Mouse (Mus musculus): Measurements from ENCODE around the gene Isg15. TPM values are rescaled to one million over a fixed set of nuclear protein-coding genes. Genes with fewer than 3 reads are reported as not detected.

Isg15 gene
- polyA plus RNA-seq, 1 experiment, result 0.80 TPM

DNA sequence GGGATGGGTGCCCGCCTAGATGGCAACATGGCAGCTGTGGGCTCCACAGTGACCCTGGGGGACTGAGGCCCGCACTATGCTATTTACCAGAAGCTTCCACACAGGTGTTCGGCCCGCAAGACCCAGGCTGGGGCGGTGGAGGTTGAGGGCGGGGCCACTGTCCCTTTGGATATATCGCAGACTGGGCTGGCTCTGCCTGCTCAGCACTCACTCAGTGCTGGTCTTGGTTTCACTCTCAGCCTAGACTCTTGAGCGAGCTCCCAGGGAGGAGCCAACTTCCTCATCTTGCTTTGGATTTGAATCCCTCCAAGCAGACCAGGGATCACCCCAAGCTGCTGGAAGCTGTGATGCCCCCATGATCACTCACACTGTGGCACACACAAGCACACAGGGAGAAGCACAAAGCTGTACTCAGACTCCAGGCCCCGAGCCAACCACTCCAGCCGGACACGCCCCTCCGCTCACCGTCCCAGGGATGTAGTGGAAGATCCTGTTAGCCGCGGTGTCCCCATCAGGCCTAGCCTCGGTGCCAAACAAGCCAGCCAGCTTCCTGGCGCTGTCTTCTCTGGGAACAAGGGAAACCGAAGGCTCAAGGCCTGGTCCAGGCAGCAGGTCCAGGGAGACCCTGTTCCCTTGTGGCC, 27.3 kb upstream of the Isg15 start:
- Histone ChIP-seq H3K27me3 (ENCODE audit: control insufficient read depth) (no peaks in the 10 kb centered on the region), H3K9me3 (ENCODE audit: control insufficient read depth, low read length) (no peaks in the 10 kb centered on the region), H3K4me3 (replicated peaks) (no peak overlapping the region), H3K4me1 (ENCODE audit: control insufficient read depth) (peaks cover 22% of the 10 kb centered on the region), H3K36me3 (ENCODE audit: control insufficient read depth) (peaks cover 40% of the 10 kb centered on the region)
- TF ChIP-seq GATA1 (IDR thresholded peaks at IDR 0.05; ENCODE audit: low read length), result no peak
- no peak for TF ChIP-seq TAL1 (IDR thresholded peaks at IDR 0.05; ENCODE audit: low read length)

DNA sequence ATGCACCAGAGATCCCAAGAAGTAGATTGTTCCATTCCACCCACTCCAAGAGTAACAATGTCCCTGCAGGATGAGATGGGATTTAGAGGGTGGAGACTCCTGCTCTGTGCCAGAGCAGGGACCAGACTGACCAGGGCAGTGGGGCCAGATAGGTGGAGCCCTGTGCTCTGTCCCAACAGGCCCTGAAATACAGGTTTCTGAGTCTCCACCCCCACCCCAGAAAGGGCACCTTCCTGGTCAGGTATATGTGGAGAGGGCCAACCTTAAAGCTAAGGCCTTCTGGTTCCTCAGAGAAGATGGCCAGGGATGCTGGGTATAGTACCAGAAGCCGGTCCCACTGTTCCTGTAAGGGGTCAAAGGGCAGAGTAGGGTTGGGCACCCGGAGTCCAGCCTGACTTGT, 23.7 kb upstream of the Isg15 start:
- Histone ChIP-seq H3K36me3 (ENCODE audit: control insufficient read depth) (peaks cover 4% of the 10 kb centered on the region), H3K27me3 (ENCODE audit: control insufficient read depth) (no peaks in the 10 kb centered on the region), H3K9me3 (ENCODE audit: control insufficient read depth, low read length) (no peaks in the 10 kb centered on the region), H3K4me1 (ENCODE audit: control insufficient read depth) (peaks cover 21% of the 10 kb centered on the region), H3K4me3 (replicated peaks) (no peak overlapping the region)
- TF ChIP-seq GATA1 (IDR thresholded peaks at IDR 0.05; ENCODE audit: low read length) (no peak), TAL1 (IDR thresholded peaks at IDR 0.05; ENCODE audit: low read length) (no peak)

DNA sequence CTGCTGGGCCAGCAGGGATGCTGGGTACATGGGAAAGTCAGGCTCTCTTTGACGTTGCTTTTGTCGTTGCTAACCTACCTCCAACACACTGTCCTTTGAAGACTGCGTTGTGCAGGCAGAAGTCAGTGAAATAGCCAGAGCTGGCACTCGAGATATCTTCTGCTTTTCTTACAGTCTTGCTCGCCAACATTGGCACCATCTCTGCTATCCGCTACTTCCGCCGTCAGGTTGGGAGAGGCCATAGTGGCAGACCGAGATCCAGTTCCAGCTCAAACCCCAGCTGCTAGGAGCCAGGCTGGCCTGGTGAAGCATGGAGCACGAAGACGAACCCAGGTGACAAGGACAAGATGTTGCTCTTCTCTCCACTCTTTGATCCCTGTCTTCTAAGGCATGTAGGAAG, 19.3 kb upstream of the Isg15 start:
- no peak for TF ChIP-seq GATA1 (IDR thresholded peaks at IDR 0.05; ENCODE audit: low read length)
- TF ChIP-seq TAL1 (IDR thresholded peaks at IDR 0.05; ENCODE audit: low read length), result no peak
- Histone ChIP-seq H3K4me3 (replicated peaks) (no peak overlapping the region), H3K9me3 (ENCODE audit: control insufficient read depth, low read length) (no peaks in the 10 kb centered on the region), H3K4me1 (ENCODE audit: control insufficient read depth) (peaks cover 5% of the 10 kb centered on the region), H3K27me3 (ENCODE audit: control insufficient read depth) (peaks cover 4% of the 10 kb centered on the region), H3K36me3 (ENCODE audit: control insufficient read depth) (no peaks in the 10 kb centered on the region)

DNA sequence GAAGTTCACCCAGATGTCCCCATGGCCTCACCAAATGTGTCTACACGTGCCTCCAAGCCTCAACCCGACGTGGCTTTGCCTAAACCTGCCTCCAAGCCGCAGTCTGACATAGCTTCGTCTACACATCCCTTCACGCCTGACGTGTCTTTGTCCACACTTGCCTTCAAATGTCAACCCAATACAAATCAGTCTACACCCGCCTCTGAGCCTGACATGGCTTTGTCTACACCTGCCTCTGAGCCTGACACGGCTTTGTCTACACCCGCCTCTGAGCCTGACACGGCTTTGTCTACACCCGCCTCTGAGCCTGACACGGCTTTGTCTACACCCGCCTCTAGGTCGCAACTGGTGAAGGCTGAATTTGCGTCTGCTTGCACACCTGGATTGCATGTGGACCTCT, 17.2 kb upstream of the Isg15 start:
- Histone ChIP-seq H3K9me3 (ENCODE audit: control insufficient read depth, low read length) (no peaks in the 10 kb centered on the region), H3K4me1 (ENCODE audit: control insufficient read depth) (peaks cover 5% of the 10 kb centered on the region), H3K4me3 (replicated peaks) (no peak overlapping the region), H3K36me3 (ENCODE audit: control insufficient read depth) (no peaks in the 10 kb centered on the region), H3K27me3 (ENCODE audit: control insufficient read depth) (peaks cover 4% of the 10 kb centered on the region)
- TF ChIP-seq GATA1 (IDR thresholded peaks at IDR 0.05; ENCODE audit: low read length) (no peak), TAL1 (IDR thresholded peaks at IDR 0.05; ENCODE audit: low read length) (no peak)

DNA sequence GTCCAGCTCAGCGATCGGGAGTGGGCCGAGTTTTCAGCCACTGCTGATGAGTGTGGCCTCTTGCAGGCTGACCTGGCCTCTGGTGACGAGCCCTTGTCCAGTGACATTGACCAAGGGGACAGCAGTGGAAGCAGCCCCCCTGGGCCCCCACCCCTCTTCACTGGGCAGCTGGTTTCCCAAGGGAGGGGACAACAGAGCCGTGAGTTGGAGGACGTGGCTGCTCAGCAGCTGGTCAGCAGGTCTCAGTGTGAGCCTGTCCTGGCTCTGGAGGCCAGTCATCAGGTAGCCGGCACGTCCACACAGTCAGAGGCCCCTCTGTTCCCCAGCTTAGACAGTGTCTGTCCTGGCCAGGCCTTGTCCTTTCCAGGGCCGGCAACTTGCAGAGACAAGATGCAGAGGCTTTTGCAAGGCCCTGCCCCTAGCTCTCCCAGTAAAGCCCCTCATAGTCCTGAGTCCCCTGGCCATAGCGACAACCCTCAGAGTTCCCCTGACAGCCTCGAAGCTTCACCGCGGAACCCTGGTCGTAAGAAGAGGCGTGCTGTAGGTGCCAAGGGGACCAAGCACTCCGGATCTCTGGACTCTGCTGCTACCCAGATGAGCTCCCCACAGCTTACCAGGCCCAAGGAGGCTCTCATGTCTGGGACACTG, 16.5 kb upstream of the Isg15 start:
- no peak overlapping the region for H3K4me3 ChIP-seq (replicated peaks)
- TF ChIP-seq GATA1 (IDR thresholded peaks at IDR 0.05; ENCODE audit: low read length) (no peak), TAL1 (IDR thresholded peaks at IDR 0.05; ENCODE audit: low read length) (no peak)
- H3K4me1 ChIP-seq (ENCODE audit: control insufficient read depth), result peaks cover 5% of the 10 kb centered on the region

DNA sequence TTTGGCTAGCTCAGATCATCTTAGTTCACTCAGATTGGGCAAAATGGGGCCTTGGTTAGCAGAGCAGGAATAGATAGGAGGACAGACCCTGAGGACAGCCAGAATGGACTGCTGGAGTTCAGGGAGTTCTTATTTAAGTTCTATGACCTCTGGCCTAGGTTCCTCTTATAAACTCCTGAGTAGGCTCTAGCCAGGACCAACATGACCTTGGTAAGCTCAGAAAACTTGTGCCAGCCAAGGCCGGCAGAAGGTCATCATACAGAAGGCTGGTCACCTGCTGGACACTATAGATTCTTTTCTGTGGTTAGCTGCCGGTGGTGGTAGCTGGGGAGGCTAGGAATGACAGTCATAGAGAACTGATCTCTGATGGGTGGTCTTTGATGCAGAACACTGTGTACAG, 15.6 kb upstream of the Isg15 start:
- TF ChIP-seq GATA1 (IDR thresholded peaks at IDR 0.05; ENCODE audit: low read length) (no peak), TAL1 (IDR thresholded peaks at IDR 0.05; ENCODE audit: low read length) (no peak)
- H3K4me3 ChIP-seq (replicated peaks), result no peak overlapping the region
- H3K9me3 ChIP-seq (ENCODE audit: control insufficient read depth, low read length), result no peaks in the 10 kb centered on the region
- peaks cover 4% of the 10 kb centered on the region for H3K27me3 ChIP-seq (ENCODE audit: control insufficient read depth)
- H3K36me3 ChIP-seq (ENCODE audit: control insufficient read depth), result no peaks in the 10 kb centered on the region
- peaks cover 3% of the 10 kb centered on the region for H3K4me1 ChIP-seq (ENCODE audit: control insufficient read depth)

More for the DNA sequence above, 16.5 kb upstream of the Isg15 start:
- Histone ChIP-seq H3K27me3 (ENCODE audit: control insufficient read depth) (peaks cover 4% of the 10 kb centered on the region), H3K9me3 (ENCODE audit: control insufficient read depth, low read length) (no peaks in the 10 kb centered on the region), H3K36me3 (ENCODE audit: control insufficient read depth) (no peaks in the 10 kb centered on the region)

DNA sequence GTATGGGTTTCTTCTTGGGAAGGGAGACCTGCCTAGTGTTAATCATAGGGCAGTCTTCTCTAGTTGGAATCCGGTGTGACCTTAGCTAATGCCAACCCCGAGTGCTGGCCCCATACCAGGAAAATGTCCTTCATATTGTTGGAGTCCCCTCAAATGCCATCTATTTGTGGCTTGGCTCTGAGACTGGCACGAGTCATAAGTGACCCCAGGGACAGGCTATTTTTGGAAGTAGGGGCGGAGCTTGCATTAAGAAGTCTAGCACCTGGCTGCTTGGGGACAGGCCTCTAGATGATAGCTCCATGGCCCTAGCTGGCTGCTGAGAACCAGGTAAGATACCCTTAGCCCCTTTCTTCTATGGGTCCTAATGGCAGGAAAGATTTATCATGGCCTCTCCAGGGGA, 15.0 kb upstream of the Isg15 start, which contains the start of gene Perm1:
Perm1 (plus strand) TSS at position 220 of the 400 bp plus-strand sequence.
- H3K4me3 ChIP-seq (replicated peaks), result no peak within 1 kb of the TSS
- H3K9me3 ChIP-seq (ENCODE audit: control insufficient read depth, low read length), result no peaks in the 10 kb centered on the region
- H3K27me3 ChIP-seq (ENCODE audit: control insufficient read depth), result peaks cover 4% of the 10 kb centered on the region
- no peaks in the 10 kb centered on the region for H3K36me3 ChIP-seq (ENCODE audit: control insufficient read depth)
- no peaks in the 10 kb centered on the region for H3K4me1 ChIP-seq (ENCODE audit: control insufficient read depth)
- TF ChIP-seq GATA1 (IDR thresholded peaks at IDR 0.05; ENCODE audit: low read length) (no peak), TAL1 (IDR thresholded peaks at IDR 0.05; ENCODE audit: low read length) (no peak)

DNA sequence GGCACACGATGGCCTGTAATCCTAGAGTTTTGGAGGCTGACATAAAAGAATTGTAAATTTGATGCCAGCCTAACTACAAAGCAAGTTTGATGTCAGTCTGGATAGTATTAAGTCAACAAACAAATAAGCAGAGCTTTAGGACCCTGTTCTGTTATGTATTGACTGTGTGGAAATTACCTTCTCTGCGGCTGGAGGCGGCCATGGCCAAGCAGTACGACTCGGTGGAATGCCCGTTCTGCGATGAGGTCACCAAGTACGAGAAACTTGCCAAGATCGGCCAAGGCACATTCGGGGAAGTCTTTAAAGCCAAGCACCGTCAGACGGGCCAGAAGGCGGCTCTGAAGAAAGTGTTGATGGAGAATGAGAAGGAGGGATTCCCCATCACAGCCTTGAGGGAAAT, 12.5 kb upstream of the Isg15 start:
- H3K4me3 ChIP-seq (replicated peaks), result no peak overlapping the region
- peaks cover 6% of the 10 kb centered on the region for H3K27me3 ChIP-seq (ENCODE audit: control insufficient read depth)
- H3K9me3 ChIP-seq (ENCODE audit: control insufficient read depth, low read length), result no peaks in the 10 kb centered on the region
- H3K36me3 ChIP-seq (ENCODE audit: control insufficient read depth), result no peaks in the 10 kb centered on the region
- TF ChIP-seq GATA1 (IDR thresholded peaks at IDR 0.05; ENCODE audit: low read length), result no peak
- no peak for TF ChIP-seq TAL1 (IDR thresholded peaks at IDR 0.05; ENCODE audit: low read length)
- no peaks in the 10 kb centered on the region for H3K4me1 ChIP-seq (ENCODE audit: control insufficient read depth)

DNA sequence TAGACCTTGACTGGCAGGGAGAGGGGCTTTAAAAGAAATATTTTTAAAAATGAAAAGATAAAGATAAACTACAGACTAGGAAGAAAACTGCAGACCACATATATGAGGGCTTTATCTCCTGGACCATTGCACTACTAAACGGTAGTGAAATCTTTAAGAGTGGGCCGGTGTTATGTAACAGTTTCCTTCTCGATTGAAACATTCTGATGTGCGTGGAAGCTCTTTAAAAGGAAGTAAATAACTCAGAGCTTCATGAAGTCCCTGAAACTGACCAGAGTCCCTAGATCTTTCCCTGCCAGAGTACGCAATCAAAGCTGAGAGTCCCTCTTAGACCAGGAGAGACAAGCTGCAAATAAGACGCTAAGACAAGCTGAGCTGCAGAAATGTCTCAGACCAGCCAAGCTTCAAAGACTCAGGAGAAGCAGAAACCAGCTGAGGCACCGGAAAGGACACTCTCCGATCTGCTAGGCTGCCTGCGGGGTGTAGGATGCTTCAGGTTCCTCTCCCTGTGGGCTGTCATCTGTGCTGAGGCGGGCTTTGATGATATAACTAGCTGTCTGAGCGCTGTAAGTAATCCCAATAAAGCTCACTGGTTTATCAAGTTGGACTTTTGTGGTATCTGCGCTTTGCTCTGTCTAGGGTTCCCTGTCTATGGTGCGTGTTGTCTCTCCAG, 9.5 kb upstream of the Isg15 start:
- no peak for TF ChIP-seq TAL1 (IDR thresholded peaks at IDR 0.05; ENCODE audit: low read length)
- no peak for TF ChIP-seq GATA1 (IDR thresholded peaks at IDR 0.05; ENCODE audit: low read length)
- Histone ChIP-seq H3K9me3 (ENCODE audit: control insufficient read depth, low read length) (no peaks in the 10 kb centered on the region), H3K36me3 (ENCODE audit: control insufficient read depth) (no peaks in the 10 kb centered on the region), H3K27me3 (ENCODE audit: control insufficient read depth) (peaks cover 21% of the 10 kb centered on the region), H3K4me1 (ENCODE audit: control insufficient read depth) (no peaks in the 10 kb centered on the region), H3K4me3 (replicated peaks) (no peak overlapping the region)

All from erythroblast, embryonic 14.5 days (primary cell).